Mouse (Mus musculus) thymus, adult 2 months (tissue): ENCODE data around the gene Ccdc34.

Source experiments
- CTCF ChIP-seq: fragments of 200-500 bp; IDR thresholded peaks from 2 replicates; pipeline ENCODE4 v1.5.1; 2012; ENCODE audit warnings: mild to moderate bottlenecking, control low read depth, low read length, moderate library complexity, borderline replicate concordance; ENCODE audit not compliant: control insufficient read depth, poor library complexity, insufficient read depth; ENCODE audit errors: extremely low read depth
- POLR2A ChIP-seq: fragments of 200-500 bp; IDR thresholded peaks from 2 replicates; pipeline ENCODE4 v1.6.1; 2012; ENCODE audit warnings: mild to moderate bottlenecking, low read length, control low read depth, moderate library complexity; ENCODE audit not compliant: control insufficient read depth, poor library complexity, insufficient read depth; ENCODE audit errors: extremely low read depth

DNA sequence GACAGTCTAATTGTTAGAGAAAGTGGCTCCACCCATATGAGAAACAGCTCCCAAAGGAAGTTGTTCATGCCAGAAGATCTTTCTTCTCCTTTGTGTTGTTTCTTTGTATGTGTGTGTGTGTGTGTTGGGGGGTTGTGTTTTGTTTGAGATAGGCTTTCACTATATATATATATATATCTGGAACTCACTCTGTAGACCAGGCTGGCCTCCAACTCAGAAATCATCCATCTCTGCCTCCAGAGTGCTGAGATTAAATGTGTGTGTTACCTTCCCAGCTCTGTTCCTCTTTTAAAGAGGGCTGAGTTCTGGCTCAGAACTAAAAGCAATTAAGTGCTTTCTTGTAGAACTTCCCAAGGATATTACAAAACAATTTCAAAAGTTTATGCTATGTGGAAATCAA is 8.2 kb upstream of the Ccdc34 start:
- TF ChIP-seq CTCF, result no peak
- no peak for TF ChIP-seq POLR2A
